Mouse (Mus musculus): ENCODE measurements around the gene Pcgf2.
"Not testable (repeated sequence)": the region's sequence is repeated elsewhere in the genome, so short reads cannot be mapped to it uniquely, and the experiment has no call there.

The Pcgf2 gene

GRCm38 (mm10) chr11:97650341-97650740, 50.0 kb downstream of the Pcgf2 start:
- DNase-seq = no peak

- DNase-seq = not testable (repeated sequence)
Observed at GRCm38 (mm10) chr11:97648541-97648940, 51.8 kb downstream of the Pcgf2 start.

- DNase-seq = peak; percentile 59 to 81
Observed at GRCm38 (mm10) chr11:97644834-97645233, 55.5 kb downstream of the Pcgf2 start.

- no peak for DNase-seq
Observed at GRCm38 (mm10) chr11:97643380-97644055, 56.8 kb downstream of the Pcgf2 start.

GRCm38 (mm10) chr11:97642746-97643145, 57.6 kb downstream of the Pcgf2 start:
- no peak for DNase-seq

- no peak for DNase-seq
Observed at GRCm38 (mm10) chr11:97641668-97642067, 58.6 kb downstream of the Pcgf2 start.
